Mouse (Mus musculus): ENCODE measurements around the gene Itpr2.

The Itpr2 gene

DNA sequence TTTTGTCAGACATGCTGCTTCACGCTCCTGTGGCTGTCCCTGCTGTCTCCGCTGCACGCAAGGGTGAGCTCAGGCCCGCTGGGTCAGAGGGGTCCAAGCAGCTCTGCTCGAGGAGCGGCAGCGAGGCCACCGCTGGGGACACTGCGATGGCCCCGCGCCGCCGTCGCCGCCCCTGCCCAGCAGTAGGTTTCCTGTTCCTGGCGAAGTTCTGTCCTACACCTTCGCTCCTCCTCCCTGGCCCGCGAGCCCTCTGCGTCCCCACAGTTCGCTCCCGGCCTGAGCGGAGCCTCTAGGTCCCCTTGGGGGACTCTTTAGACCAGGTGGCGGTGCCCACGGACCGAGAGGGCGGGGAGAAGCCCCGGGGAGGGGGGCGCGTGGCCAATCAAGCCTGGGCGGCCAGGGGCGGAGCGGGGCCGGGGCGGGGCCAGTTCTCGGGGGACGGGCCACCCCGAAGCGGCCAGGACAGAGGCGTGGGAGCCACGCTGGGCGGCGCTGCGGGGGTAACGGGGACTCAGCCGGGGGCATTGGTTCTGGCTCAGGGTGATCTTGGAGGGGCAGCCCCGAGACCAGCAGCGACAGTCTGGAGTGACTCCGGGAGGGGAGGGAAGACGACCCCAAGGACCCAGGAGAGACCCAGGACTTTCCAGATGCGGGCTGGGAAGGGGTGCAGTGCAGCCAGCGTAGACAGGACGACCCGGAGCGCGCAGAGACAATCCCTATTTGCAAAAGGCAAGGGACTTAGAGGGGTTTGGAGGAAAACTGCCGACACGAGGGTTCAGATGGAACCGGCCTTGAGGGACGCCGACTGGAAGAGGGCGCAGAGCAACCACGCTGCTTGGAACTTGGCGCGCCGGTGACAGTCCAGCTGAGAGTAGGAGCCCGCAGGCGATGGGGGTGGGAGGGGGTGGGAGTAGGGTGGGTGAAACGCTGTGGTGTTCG, at the start of gene Itpr2:
Gene Itpr2 (minus strand): TSS at position 358 of the 939 bp plus-strand sequence.
- in situ Hi-C loops (cut with MboI, MseI), result loop anchor here (10.0 to 25.0 kb wide), 2 partner anchors 73 to 1240 kb away; partner anchors contain the start of genes Fgfr1op2, Ints13 and Kras

- in situ Hi-C loops (cut with MboI, MseI), result no loop called here
These were observed 49.3 kb upstream of the Itpr2 start for GRCm38 (mm10) chr6:146551326-146551725.

- in situ Hi-C loops (cut with MboI, MseI), result no loop called here
These were observed 48.4 kb upstream of the Itpr2 start for GRCm38 (mm10) chr6:146550421-146550820.

DNA sequence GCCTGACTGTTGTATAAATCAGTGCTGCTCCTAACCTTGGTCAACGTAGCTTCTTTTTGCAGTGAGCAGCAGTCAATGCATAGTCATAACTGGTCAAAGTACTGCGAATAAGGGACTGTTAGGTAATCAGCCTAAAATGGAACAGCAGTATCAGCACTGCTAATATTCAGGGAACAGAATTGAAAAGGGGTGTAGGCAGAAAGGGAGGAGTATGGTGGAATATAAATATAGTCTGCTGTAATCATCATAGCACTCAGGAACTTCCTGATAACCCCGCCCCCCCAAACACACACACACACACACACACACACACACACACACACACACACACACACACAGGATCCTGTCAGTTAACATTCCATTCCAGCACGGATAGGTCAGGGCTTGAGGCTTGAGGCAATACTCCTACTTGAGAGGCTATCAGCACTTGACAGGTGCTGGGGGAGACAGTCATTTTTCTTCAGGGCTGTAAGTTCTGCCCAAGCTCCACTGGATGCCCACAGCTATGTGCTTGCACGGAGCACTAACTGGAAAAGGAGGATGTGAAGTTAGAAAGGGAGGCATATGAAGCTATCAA, 43.4 kb upstream of the Itpr2 start:
- in situ Hi-C loops (cut with MboI, MseI), result no loop called here

DNA sequence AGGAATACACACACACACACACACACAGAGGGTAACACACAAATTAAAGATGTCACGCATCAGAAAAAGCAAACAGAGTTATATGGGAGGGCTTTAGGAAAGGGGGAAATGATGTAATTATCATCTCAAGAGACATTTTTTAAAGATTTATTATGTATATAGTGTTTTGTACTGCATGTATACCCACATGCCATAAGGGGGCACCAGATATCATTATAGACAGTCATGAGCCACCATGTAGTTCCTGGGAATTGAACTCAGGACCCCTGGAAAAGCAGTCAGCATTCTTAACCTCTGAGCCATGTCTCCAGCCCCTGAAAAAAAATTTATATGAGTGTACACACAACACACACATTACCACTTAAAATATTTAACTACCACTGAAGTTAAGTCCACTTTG, 42.6 kb upstream of the Itpr2 start:
- in situ Hi-C loops (cut with MboI, MseI), result no loop called here

- in situ Hi-C loops (cut with MboI, MseI), result no loop called here
These were observed 38.4 kb upstream of the Itpr2 start for GRCm38 (mm10) chr6:146540386-146540785.

DNA sequence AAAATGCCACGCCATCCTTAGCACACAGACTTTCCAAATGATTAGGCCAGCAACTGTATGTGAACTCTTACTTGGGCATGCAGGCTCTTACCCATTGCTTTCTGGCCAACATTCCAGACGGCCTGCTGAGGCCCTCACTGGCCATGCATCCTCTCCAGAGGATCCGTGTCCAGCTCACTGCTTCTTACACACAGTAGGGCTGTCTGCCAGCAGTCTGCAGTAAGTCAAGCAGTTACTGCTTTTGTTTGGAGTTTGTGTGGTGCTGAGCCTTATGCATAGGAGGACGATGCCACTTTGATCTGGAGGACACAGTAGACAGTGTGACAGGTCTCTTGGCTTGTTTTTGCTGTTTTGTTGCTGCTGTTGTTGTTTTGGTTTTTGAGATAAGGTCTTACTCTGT, 36.6 kb upstream of the Itpr2 start:
- in situ Hi-C loops (cut with MboI, MseI), result no loop called here

- in situ Hi-C loops (cut with MboI, MseI), result no loop called here
These were observed 36.0 kb upstream of the Itpr2 start for GRCm38 (mm10) chr6:146538071-146538470.

GRCm38 (mm10) chr6:146537111-146537510, 35.1 kb upstream of the Itpr2 start:
- in situ Hi-C loops (cut with MboI, MseI), result no loop called here

DNA sequence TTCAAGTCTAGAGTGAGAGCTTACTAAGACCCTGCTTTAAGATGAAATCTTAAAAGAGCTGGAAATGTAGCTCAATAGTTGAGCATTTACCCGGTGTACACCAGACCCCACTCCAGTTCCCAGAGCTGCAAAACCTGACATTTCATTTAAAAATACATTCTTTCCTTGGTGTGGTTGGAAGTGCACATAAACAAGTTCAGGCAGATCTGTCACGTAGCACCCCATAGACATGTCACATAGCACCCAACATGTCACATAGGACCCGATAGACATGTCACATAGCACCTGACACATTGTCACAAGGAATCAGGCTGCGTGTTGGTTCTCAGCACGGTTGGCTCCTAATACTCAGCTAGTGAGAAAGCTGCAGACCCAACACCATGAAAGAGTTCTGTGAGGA, 33.5 kb upstream of the Itpr2 start:
- in situ Hi-C loops (cut with MboI, MseI), result no loop called here

- in situ Hi-C loops (cut with MboI, MseI), result no loop called here
These were observed 31.1 kb upstream of the Itpr2 start for GRCm38 (mm10) chr6:146533146-146533545.

DNA sequence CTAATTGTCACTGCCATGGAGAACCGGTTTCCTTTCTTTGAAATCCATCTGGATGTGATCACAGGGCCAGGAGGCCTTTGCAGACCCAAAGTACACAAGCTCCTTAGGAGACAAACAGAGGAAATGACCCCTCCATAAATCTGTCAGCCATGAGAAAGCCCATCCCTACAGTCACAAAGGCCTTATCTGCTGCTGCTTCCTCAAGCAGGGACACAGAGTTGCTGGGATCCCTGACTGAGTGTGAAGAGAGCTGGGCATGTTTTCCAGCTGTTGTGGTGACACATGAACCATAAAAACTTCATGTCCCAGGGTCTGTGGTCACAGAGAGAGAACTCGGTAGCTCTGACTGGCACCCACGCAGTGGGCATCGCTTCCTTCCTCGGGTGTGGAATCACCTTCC, 28.7 kb upstream of the Itpr2 start:
- in situ Hi-C loops (cut with MboI, MseI), result no loop called here

DNA sequence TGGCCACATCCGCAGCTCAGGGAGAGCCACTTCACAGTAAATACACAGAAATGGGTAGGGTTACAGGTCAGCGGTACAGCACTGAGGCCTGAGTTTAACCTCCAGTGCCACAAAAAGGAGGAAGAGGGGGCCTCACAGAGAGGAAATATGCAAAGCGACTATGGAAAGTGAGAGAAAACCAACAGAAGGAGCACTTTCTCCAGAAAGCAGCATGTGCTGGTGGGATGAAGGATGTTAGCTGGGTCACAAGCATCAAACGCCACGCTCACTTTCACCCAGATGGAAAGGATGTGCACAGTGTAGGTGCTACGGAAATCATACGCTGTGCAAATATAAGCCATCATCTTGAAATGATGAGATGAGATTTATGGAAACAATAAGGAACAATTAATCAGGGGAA, 28.3 kb upstream of the Itpr2 start:
- in situ Hi-C loops (cut with MboI, MseI), result no loop called here

GRCm38 (mm10) chr6:146527537-146527936, 25.5 kb upstream of the Itpr2 start:
- in situ Hi-C loops (cut with MboI, MseI), result no loop called here

GRCm38 (mm10) chr6:146525500-146525899, 23.5 kb upstream of the Itpr2 start:
- in situ Hi-C loops (cut with MboI, MseI), result no loop called here

- in situ Hi-C loops (cut with MboI, MseI), result loop anchor here (25.0 kb wide), 1 partner anchor 1259 kb away; the partner anchor contains the start of gene Kras
These were observed 19.6 kb upstream of the Itpr2 start for GRCm38 (mm10) chr6:146521456-146522245.

GRCm38 (mm10) chr6:146519019-146519418, 17.0 kb upstream of the Itpr2 start:
- in situ Hi-C loops (cut with MboI, MseI), result loop anchor here (10.0 to 25.0 kb wide), 2 partner anchors 504 to 1257 kb away; partner anchors contain the start of gene Kras

DNA sequence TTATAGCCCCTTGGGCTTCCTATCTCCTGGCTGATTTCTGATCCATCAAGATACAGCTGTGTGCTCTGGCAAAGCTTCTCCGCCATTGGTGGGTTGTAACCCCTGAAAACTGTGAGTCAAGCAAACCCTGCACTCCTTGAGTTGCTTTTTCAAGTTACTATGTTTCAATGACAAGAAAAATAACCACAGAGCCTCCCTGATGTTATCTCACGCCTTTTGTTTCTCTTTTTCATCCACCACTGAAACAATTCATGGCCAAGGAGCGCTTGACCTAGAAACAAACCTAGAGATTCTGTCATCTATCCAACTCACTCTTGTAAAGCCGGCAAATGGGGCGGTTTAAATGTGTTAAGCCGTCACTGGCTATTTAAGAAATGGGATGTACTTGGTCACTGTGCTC, 13.9 kb upstream of the Itpr2 start:
- in situ Hi-C loops (cut with MboI, MseI), result loop anchor here (10.0 to 25.0 kb wide), 2 partner anchors 501 to 1254 kb away; partner anchors contain the start of gene Kras

DNA sequence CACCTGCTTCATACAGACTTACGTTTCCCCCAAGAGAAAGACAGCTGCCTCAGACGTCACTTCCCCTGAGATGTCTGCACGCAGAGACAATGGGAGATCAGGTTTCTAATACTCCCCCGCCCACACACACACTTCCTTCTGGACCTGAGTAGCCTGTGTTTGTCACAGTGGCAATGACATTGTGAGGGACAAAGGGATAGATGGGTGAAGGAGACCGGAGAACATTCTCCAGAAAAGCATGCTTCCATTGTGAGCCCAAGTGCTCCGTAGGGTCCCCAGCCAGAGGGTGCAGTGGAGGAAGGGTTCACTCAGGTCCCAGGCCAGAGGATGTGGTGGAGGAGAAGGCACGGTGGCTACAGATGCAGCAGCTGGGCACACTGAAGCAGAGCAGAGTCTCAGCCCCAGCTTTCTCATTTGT, 12.5 kb upstream of the Itpr2 start:
- in situ Hi-C loops (cut with MboI, MseI), result loop anchor here (10.0 to 25.0 kb wide), 2 partner anchors 500 to 1252 kb away; partner anchors contain the start of gene Kras

DNA sequence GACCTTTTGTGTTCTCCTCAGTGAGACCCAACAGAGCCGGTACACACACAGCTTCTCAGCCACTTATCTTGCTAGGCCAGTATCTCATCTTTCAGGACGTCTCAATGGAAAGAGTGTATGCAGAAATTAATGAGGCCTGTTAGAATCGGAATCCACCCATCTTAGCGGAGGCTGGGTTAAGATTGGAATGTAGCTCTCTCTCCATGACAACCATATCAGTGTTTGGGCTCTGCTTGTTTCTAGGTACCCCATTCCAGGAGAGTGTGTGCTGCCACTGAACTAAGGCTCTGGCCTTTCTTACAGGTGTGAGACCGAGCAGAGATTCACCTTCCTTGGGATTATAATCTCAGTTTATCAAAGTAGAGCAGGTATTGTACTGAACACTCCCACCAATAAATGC, 11.9 kb upstream of the Itpr2 start:
- in situ Hi-C loops (cut with MboI, MseI), result loop anchor here (10.0 to 25.0 kb wide), 2 partner anchors 499 to 1252 kb away; partner anchors contain the start of gene Kras

- in situ Hi-C loops (cut with MboI, MseI), result loop anchor here (10.0 to 25.0 kb wide), 2 partner anchors 499 to 1251 kb away; partner anchors contain the start of gene Kras
These were observed 11.4 kb upstream of the Itpr2 start for GRCm38 (mm10) chr6:146513384-146513783.
